Mouse (Mus musculus): Measurements from ENCODE around the gene Tulp1. TPM values are rescaled to one million over a fixed set of nuclear protein-coding genes. Genes with fewer than 3 reads are reported as not detected.
A peak's percentile ranks its signal among the peaks of the same experiment; 100 is the strongest.

The Tulp1 gene
- polyA plus RNA-seq, 1 experiment, result 0.11 TPM

GRCm38 (mm10) chr17:28384298-28384697 is 19.3 kb upstream of the Tulp1 start:
- Histone ChIP-seq H3K4me1 (ENCODE audit: control insufficient read depth, insufficient read depth, low read length) (no peaks in the 10 kb centered on the region; the same call in 1 of the 2 replicates), H3K4me3 (ENCODE audit: insufficient read depth, low read depth, low read length) (no peak overlapping the region), H3K36me3 (ENCODE audit: control insufficient read depth, insufficient read depth, low read length) (no peaks in the 10 kb centered on the region), H3K27ac (ENCODE audit: insufficient read depth, low read depth, low read length) (no peak overlapping the region), H3K27me3 (replicated peaks; ENCODE audit: control insufficient read depth, insufficient read depth, low read length) (no peaks in the 10 kb centered on the region)
- TF ChIP-seq CTCF (conservative IDR thresholded peaks at IDR 0.05; ENCODE audit: insufficient read depth, insufficient read length, low read depth, low read length) (peak; percentile 40), POLR2A (IDR thresholded peaks at IDR 0.05; ENCODE audit: low read depth, low read length) (no peak)
- DNase-seq, result peak; percentile 29
- 81% methylated on average over 4 of the region's 4 CpGs for WGBS

GRCm38 (mm10) chr17:28380255-28380654 is 15.2 kb upstream of the Tulp1 start:
- Histone ChIP-seq H3K36me3 (ENCODE audit: control insufficient read depth, insufficient read depth, low read length) (no peaks in the 10 kb centered on the region), H3K27me3 (replicated peaks; ENCODE audit: control insufficient read depth, insufficient read depth, low read length) (no peaks in the 10 kb centered on the region), H3K27ac (ENCODE audit: insufficient read depth, low read depth, low read length) (no peak overlapping the region), H3K4me1 (ENCODE audit: control insufficient read depth, insufficient read depth, low read length) (no peaks in the 10 kb centered on the region), H3K4me3 (ENCODE audit: insufficient read depth, low read depth, low read length) (no peak overlapping the region)
- TF ChIP-seq CTCF (conservative IDR thresholded peaks at IDR 0.05; ENCODE audit: insufficient read depth, insufficient read length, low read depth, low read length), result no peak
- no peak for TF ChIP-seq POLR2A (IDR thresholded peaks at IDR 0.05; ENCODE audit: low read depth, low read length)
- DNase-seq, result no peak
- 29% methylated on average over 6 of the region's 6 CpGs for WGBS

- Histone ChIP-seq H3K4me1 (ENCODE audit: control insufficient read depth, insufficient read depth, low read length) (no peaks in the 10 kb centered on the region), H3K27me3 (replicated peaks; ENCODE audit: control insufficient read depth, insufficient read depth, low read length) (no peaks in the 10 kb centered on the region), H3K36me3 (ENCODE audit: control insufficient read depth, insufficient read depth, low read length) (no peaks in the 10 kb centered on the region), H3K4me3 (ENCODE audit: insufficient read depth, low read depth, low read length) (no peak overlapping the region), H3K27ac (ENCODE audit: insufficient read depth, low read depth, low read length) (no peak overlapping the region)
- no peak for DNase-seq
- 15% methylated on average over 17 of the region's 17 CpGs for WGBS
- no peak for TF ChIP-seq POLR2A (IDR thresholded peaks at IDR 0.05; ENCODE audit: low read depth, low read length)
- no peak for TF ChIP-seq CTCF (conservative IDR thresholded peaks at IDR 0.05; ENCODE audit: insufficient read depth, insufficient read length, low read depth, low read length)
Observed at GRCm38 (mm10) chr17:28375592-28376061, 10.6 kb upstream of the Tulp1 start.

GRCm38 (mm10) chr17:28374494-28374893 is 9.5 kb upstream of the Tulp1 start:
- H3K36me3 ChIP-seq (ENCODE audit: control insufficient read depth, insufficient read depth, low read length), result no peaks in the 10 kb centered on the region
- H3K4me1 ChIP-seq (ENCODE audit: control insufficient read depth, insufficient read depth, low read length), result no peaks in the 10 kb centered on the region
- H3K27me3 ChIP-seq (replicated peaks; ENCODE audit: control insufficient read depth, insufficient read depth, low read length), result no peaks in the 10 kb centered on the region
- no peak for DNase-seq
- H3K4me3 ChIP-seq (ENCODE audit: insufficient read depth, low read depth, low read length), result no peak overlapping the region
- TF ChIP-seq POLR2A (IDR thresholded peaks at IDR 0.05; ENCODE audit: low read depth, low read length) (no peak), CTCF (conservative IDR thresholded peaks at IDR 0.05; ENCODE audit: insufficient read depth, insufficient read length, low read depth, low read length) (no peak)
- no peak overlapping the region for H3K27ac ChIP-seq (ENCODE audit: insufficient read depth, low read depth, low read length)
- WGBS, result 26% methylated on average over 16 of the region's 16 CpGs

- no peaks in the 10 kb centered on the region for H3K27me3 ChIP-seq (replicated peaks; ENCODE audit: control insufficient read depth, insufficient read depth, low read length)
- WGBS, result 23% methylated on average over 10 of the region's 10 CpGs
- TF ChIP-seq CTCF (conservative IDR thresholded peaks at IDR 0.05; ENCODE audit: insufficient read depth, insufficient read length, low read depth, low read length) (peak; percentile 83), POLR2A (IDR thresholded peaks at IDR 0.05; ENCODE audit: low read depth, low read length) (no peak)
- H3K4me1 ChIP-seq (ENCODE audit: control insufficient read depth, insufficient read depth, low read length), result no peaks in the 10 kb centered on the region
- no peak overlapping the region for H3K27ac ChIP-seq (ENCODE audit: insufficient read depth, low read depth, low read length)
- no peak overlapping the region for H3K4me3 ChIP-seq (ENCODE audit: insufficient read depth, low read depth, low read length)
- no peaks in the 10 kb centered on the region for H3K36me3 ChIP-seq (ENCODE audit: control insufficient read depth, insufficient read depth, low read length)
- peak; percentile 40 for DNase-seq
Observed at GRCm38 (mm10) chr17:28373821-28374220, 8.8 kb upstream of the Tulp1 start.

GRCm38 (mm10) chr17:28371941-28372340 is 6.9 kb upstream of the Tulp1 start:
- no peaks in the 10 kb centered on the region for H3K36me3 ChIP-seq (ENCODE audit: control insufficient read depth, insufficient read depth, low read length)
- DNase-seq, result no peak
- no peak overlapping the region for H3K4me3 ChIP-seq (ENCODE audit: insufficient read depth, low read depth, low read length)
- no peaks in the 10 kb centered on the region for H3K27me3 ChIP-seq (replicated peaks; ENCODE audit: control insufficient read depth, insufficient read depth, low read length)
- 82% methylated on average over 1 of the region's 1 CpGs for WGBS
- no peak overlapping the region for H3K27ac ChIP-seq (ENCODE audit: insufficient read depth, low read depth, low read length)
- TF ChIP-seq CTCF (conservative IDR thresholded peaks at IDR 0.05; ENCODE audit: insufficient read depth, insufficient read length, low read depth, low read length), result no peak
- TF ChIP-seq POLR2A (IDR thresholded peaks at IDR 0.05; ENCODE audit: low read depth, low read length), result no peak
- no peaks in the 10 kb centered on the region for H3K4me1 ChIP-seq (ENCODE audit: control insufficient read depth, insufficient read depth, low read length)

- H3K27ac ChIP-seq (ENCODE audit: insufficient read depth, low read depth, low read length), result no peak overlapping the region
- WGBS, result 87% methylated on average over 2 of the region's 2 CpGs
- TF ChIP-seq CTCF (conservative IDR thresholded peaks at IDR 0.05; ENCODE audit: insufficient read depth, insufficient read length, low read depth, low read length) (no peak), POLR2A (IDR thresholded peaks at IDR 0.05; ENCODE audit: low read depth, low read length) (no peak)
- no peaks in the 10 kb centered on the region for H3K27me3 ChIP-seq (replicated peaks; ENCODE audit: control insufficient read depth, insufficient read depth, low read length)
- no peak for DNase-seq
- H3K4me1 ChIP-seq (ENCODE audit: control insufficient read depth, insufficient read depth, low read length), result no peaks in the 10 kb centered on the region
- H3K4me3 ChIP-seq (ENCODE audit: insufficient read depth, low read depth, low read length), result no peak overlapping the region
- H3K36me3 ChIP-seq (ENCODE audit: control insufficient read depth, insufficient read depth, low read length), result no peaks in the 10 kb centered on the region
Observed at GRCm38 (mm10) chr17:28371286-28371685, 6.3 kb upstream of the Tulp1 start.

Data from kidney, adult 2 months (tissue).